Mouse (Mus musculus) midbrain, embryonic 12.5 days (tissue): ENCODE results near the gene Smg7. TPM values are rescaled to one million over a fixed set of nuclear protein-coding genes. Genes with fewer than 3 reads are reported as not detected.

ENCODE experiments used
- ATAC-seq: fragments of 200-750 bp; cut with Nextera tagmentation; 2 replicates; pipeline ENCODE4 v1.8.0; 2017; ENCODE audit warnings: low read depth, moderate TSS enrichment, moderate library complexity; ENCODE audit not compliant: low FRiP score
- H3K27ac ChIP-seq: fragments of 300-500 bp; sonication (generic); replicated peaks from 2 replicates; pipeline ENCODE4 v1.5.1; 2016; ENCODE audit warnings: mild to moderate bottlenecking
- H3K27me3 ChIP-seq: fragments of 300-500 bp; sonication (generic); 2 replicates; pipeline ENCODE4 v1.6.1; 2016; ENCODE audit warnings: mild to moderate bottlenecking
- H3K36me3 ChIP-seq: fragments of 300-500 bp; sonication (generic); 2 replicates; pipeline ENCODE4 v1.6.1; 2016
- H3K4me1 ChIP-seq: fragments of 300-500 bp; sonication (generic); 2 replicates; pipeline ENCODE4 v1.6.1; 2016
- H3K4me2 ChIP-seq: fragments of 300-500 bp; sonication (generic); replicated peaks from 2 replicates; pipeline ENCODE4 v1.6.1; 2016; ENCODE audit warnings: mild to moderate bottlenecking, moderate library complexity
- H3K4me3 ChIP-seq: fragments of 300-500 bp; sonication (generic); 2 replicates; pipeline ENCODE4 v1.5.1; 2016; ENCODE audit warnings: mild to moderate bottlenecking
- H3K9ac ChIP-seq: fragments of 300-500 bp; sonication (generic); replicated peaks from 2 replicates; pipeline ENCODE4 v1.6.1; 2016; ENCODE audit warnings: mild to moderate bottlenecking, moderate library complexity
- H3K9me3 ChIP-seq: fragments of 300-500 bp; sonication (generic); 2 replicates; pipeline ENCODE4 v1.6.1; 2016; ENCODE audit warnings: mild to moderate bottlenecking
- WGBS: fragments of 180-500 bp; shearing (Covaris S2); methylation state at CpG from one replicate; pipeline ENCODE4 v1.1.7; 2016; 5-methylcytosine and 5-hydroxymethylcytosine counted together
- polyA plus RNA-seq: library from polyadenylated mRNA; unstranded; fragments of >200 nt; fragmentation: Nextera tagmentation; extraction: Ambion mirVana; gene quantifications from 2 replicates; pipeline ENCODE4 v1.2.1, GENCODE M21; 2016

Gene Smg7
- polyA plus RNA-seq, 1 experiment from 2014 or later = 38.0 TPM

- no peaks in the 10 kb centered on the region for H3K27me3 ChIP-seq
- no peak overlapping the region for H3K4me2 ChIP-seq
- no peaks in the 10 kb centered on the region for H3K36me3 ChIP-seq
- ATAC-seq = 0 out of 2 replicates have a peak, but pooled peaks have one; percentile 24
- peaks cover 33% of the 10 kb centered on the region for H3K4me1 ChIP-seq
- H3K4me3 ChIP-seq = no peak overlapping the region
- 36% methylated on average over 10 of the region's 10 CpGs for WGBS
- H3K9me3 ChIP-seq = no peaks in the 10 kb centered on the region
- H3K27ac ChIP-seq = peak overlapping the region; percentile 68
- H3K9ac ChIP-seq = no peak overlapping the region
Observed at GRCm38 (mm10) chr1:152817794-152818193, 84.7 kb downstream of the Smg7 start.

DNA sequence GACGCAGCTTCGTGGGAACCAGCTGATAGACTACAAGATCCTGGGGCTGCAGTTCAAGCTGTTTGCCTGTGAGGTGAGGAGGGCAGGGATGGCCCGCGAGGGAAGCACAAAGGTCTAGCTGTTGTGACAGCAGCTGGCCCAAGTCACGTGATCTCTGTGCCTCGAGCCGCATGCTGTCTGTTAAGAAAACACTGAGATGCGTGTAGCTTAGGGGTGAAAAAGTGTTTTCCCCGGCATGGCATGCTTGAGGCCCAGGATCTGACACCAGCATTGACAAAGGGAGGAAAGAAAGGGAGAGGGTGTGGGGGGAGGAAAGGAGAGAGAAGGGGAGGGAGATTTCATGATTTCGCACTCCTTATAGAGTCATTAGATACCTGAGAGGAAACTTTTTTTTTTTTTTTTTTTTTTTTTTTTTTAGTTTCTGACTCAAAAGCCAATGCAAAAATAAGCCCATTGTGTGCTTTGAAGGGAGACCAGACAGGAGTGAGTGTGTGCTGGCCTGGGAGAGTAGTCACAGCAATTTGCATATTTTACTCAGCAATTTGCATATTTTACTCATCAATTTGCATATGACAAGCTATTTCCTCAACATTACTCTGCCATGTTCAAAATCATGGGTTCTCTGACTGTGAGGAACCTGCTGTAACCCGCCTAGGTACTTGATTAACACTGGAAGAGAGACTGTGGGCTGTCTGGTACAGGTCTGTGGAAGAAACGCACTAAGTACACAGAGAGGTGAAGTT is 85.2 kb downstream of the Smg7 start:
- no peak overlapping the region for H3K4me3 ChIP-seq
- no peak overlapping the region for H3K4me2 ChIP-seq
- no peaks in the 10 kb centered on the region for H3K36me3 ChIP-seq
- no peak overlapping the region for H3K9ac ChIP-seq
- no peaks in the 10 kb centered on the region for H3K27me3 ChIP-seq
- peaks cover 34% of the 10 kb centered on the region for H3K4me1 ChIP-seq
- 26% methylated on average over 12 of the region's 12 CpGs for WGBS
- no peaks in the 10 kb centered on the region for H3K9me3 ChIP-seq
- ATAC-seq = peak; percentile 72
- peak overlapping the region; percentile 70 for H3K27ac ChIP-seq

DNA sequence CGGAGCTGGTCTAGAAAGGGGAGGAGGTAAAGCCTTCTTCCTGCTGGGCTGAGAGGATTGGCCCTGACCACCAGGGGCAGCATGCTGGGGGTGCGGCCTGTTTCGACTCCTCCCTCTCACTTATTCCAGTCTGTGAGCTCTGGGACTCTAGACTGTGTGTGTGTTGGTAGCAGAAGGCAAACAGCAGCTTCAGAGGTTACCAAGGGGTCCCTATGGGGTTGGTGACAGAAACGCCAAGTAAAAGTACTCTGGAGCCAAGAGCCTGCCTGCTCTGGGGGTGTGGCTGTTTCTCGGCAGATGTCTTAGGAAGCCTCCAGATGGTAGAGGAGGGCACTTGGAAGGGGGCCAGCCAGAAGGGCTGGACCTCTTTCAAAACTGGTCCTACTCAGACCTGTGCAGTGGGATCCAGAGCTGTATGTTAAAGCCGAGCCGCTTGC is 87.2 kb downstream of the Smg7 start:
- H3K27ac ChIP-seq = peak overlapping the region; percentile 25; the same call in 1 of the 2 replicates
- H3K27me3 ChIP-seq = no peaks in the 10 kb centered on the region
- peaks cover 47% of the 10 kb centered on the region for H3K4me1 ChIP-seq
- H3K9me3 ChIP-seq = no peaks in the 10 kb centered on the region
- WGBS = 48% methylated on average over 7 of the region's 7 CpGs
- H3K4me3 ChIP-seq = no peak overlapping the region
- no peaks in the 10 kb centered on the region for H3K36me3 ChIP-seq
- H3K4me2 ChIP-seq = no peak overlapping the region
- no peak overlapping the region for H3K9ac ChIP-seq
- ATAC-seq = peak; percentile 55; the same call in 1 of the 2 replicates

DNA sequence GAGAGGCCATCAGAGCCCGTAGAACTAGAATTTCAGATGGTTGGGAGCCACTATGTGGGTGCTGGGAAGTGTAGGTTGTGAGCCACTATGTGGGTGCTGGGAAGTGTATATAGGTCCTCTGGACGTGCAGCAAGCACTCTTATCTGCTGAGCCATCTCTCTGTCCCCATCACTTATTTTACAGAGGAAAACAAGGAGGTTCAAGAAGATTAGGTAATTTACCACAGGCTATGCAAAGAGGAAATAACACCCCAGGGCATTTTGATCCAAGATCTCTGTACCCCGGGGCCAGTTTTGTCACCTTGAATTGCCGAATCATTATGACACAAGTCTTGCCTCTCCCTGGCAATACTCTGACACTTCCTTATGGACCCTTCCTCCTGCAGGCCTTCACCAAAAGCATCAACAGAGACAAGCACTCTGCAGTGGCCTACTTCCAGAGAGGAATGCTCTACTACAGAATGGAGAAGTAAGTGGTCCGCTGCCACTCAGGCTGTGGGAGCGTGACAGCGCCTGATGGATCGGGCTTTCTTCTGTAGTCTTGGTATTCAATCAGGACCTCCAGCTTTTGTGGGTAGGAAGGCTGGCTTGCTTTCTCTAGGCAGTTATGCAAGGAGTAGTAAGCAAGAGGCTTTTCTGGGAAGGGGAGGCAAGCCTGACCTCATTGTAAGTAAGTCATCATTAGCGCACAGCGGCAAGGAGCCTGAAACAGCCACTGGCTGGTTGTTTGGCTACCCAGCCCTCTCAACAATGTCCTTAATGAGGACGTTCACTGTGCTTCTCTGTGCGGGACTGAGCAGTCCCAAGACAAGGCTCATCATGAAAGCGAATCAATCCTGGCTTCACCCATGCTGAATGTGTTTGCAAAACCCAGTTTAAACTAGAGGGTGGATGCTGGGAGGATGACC is 91.7 kb downstream of the Smg7 start:
- H3K4me1 ChIP-seq = peaks cover 25% of the 10 kb centered on the region
- ATAC-seq = no peak; the same call in 1 of the 2 replicates
- WGBS = 65% methylated on average over 13 of the region's 13 CpGs
- no peaks in the 10 kb centered on the region for H3K36me3 ChIP-seq
- no peak overlapping the region for H3K27ac ChIP-seq
- no peak overlapping the region for H3K4me3 ChIP-seq
- no peak overlapping the region for H3K9ac ChIP-seq
- no peak overlapping the region for H3K4me2 ChIP-seq
- H3K9me3 ChIP-seq = no peaks in the 10 kb centered on the region
- no peaks in the 10 kb centered on the region for H3K27me3 ChIP-seq

GRCm38 (mm10) chr1:152809541-152810252 is 92.7 kb downstream of the Smg7 start:
- Histone ChIP-seq H3K9me3 (no peaks in the 10 kb centered on the region), H3K9ac (no peak overlapping the region), H3K36me3 (no peaks in the 10 kb centered on the region), H3K27me3 (no peaks in the 10 kb centered on the region), H3K27ac (no peak overlapping the region), H3K4me2 (no peak overlapping the region), H3K4me1 (peaks cover 18% of the 10 kb centered on the region), H3K4me3 (no peak overlapping the region)
- ATAC-seq = no peak
- WGBS = 39% methylated on average over 8 of the region's 8 CpGs

- H3K27ac ChIP-seq = no peak overlapping the region
- 93% methylated on average over 2 of the region's 2 CpGs for WGBS
- no peak for ATAC-seq
Observed at GRCm38 (mm10) chr1:152808392-152808680, 94.1 kb downstream of the Smg7 start.

GRCm38 (mm10) chr1:152807619-152808391 is 94.6 kb downstream of the Smg7 start:
- H3K9ac ChIP-seq = no peak overlapping the region
- no peak overlapping the region for H3K27ac ChIP-seq
- H3K9me3 ChIP-seq = no peaks in the 10 kb centered on the region
- 77% methylated on average over 18 of the region's 18 CpGs for WGBS
- no peak overlapping the region for H3K4me2 ChIP-seq
- no peak overlapping the region for H3K4me3 ChIP-seq
- H3K4me1 ChIP-seq = peaks cover 18% of the 10 kb centered on the region; the same call in 1 of the 2 replicates
- H3K27me3 ChIP-seq = no peaks in the 10 kb centered on the region
- H3K36me3 ChIP-seq = no peaks in the 10 kb centered on the region
- ATAC-seq = no peak

More at GRCm38 (mm10) chr1:152808392-152808680, 94.1 kb downstream of the Smg7 start:
- H3K4me2 ChIP-seq = no peak overlapping the region
- no peaks in the 10 kb centered on the region for H3K36me3 ChIP-seq
- H3K27me3 ChIP-seq = no peaks in the 10 kb centered on the region
- H3K9me3 ChIP-seq = no peaks in the 10 kb centered on the region
- H3K9ac ChIP-seq = no peak overlapping the region
- peaks cover 18% of the 10 kb centered on the region; the same call in 1 of the 2 replicates for H3K4me1 ChIP-seq
- no peak overlapping the region for H3K4me3 ChIP-seq

GRCm38 (mm10) chr1:152804907-152805306 is 97.5 kb downstream of the Smg7 start:
- no peak overlapping the region for H3K27ac ChIP-seq
- H3K9me3 ChIP-seq = no peaks in the 10 kb centered on the region
- 82% methylated on average over 6 of the region's 6 CpGs for WGBS
- no peak overlapping the region for H3K4me2 ChIP-seq
- no peak overlapping the region for H3K9ac ChIP-seq
- H3K36me3 ChIP-seq = no peaks in the 10 kb centered on the region
- peaks cover 9% of the 10 kb centered on the region; the same call in 1 of the 2 replicates for H3K4me1 ChIP-seq
- no peaks in the 10 kb centered on the region for H3K27me3 ChIP-seq
- no peak for ATAC-seq
- no peak overlapping the region for H3K4me3 ChIP-seq

DNA sequence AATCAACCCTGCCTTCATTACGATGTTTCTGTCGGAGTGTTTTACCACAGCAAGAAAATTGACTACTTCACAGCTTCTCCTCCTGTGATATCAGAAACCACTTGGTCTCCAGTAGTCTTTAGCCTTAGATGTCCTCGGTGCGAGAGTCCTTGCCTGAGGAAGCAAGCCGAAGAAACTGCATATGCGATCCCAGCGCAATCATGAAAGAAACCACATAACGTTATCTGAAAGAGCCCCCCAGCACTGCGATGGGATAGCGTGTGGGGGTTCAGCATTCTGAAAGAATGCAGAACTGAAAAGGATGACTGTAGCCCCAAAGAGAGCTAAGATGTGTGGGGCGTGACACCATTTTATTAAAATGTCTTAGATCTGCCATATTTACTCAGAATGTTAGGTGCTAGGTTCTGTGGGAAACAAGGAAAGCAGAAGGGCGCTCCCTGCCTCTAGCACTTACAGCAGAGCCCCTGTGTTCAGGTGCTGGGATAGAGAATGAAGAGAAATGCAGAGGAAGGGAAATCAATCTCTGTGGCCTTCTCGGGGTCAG is 101.7 kb downstream of the Smg7 start:
- Histone ChIP-seq H3K27ac (no peak overlapping the region), H3K9me3 (no peaks in the 10 kb centered on the region), H3K27me3 (no peaks in the 10 kb centered on the region), H3K4me1 (peaks cover 11% of the 10 kb centered on the region; the same call in 1 of the 2 replicates), H3K4me3 (no peak overlapping the region), H3K36me3 (no peaks in the 10 kb centered on the region), H3K4me2 (no peak overlapping the region), H3K9ac (no peak overlapping the region)
- ATAC-seq = no peak
- 89% methylated on average over 13 of the region's 13 CpGs for WGBS

GRCm38 (mm10) chr1:152799897-152800296 is 102.5 kb downstream of the Smg7 start, which contains the start of gene Ncf2:
Gene Ncf2, plus strand, starts transcription at chr1:152800194.
- Histone ChIP-seq H3K27ac (no peak within 1 kb of the TSS), H3K4me2 (no peak within 1 kb of the TSS), H3K36me3 (no peaks in the 10 kb centered on the region), H3K4me3 (no peak within 1 kb of the TSS), H3K9ac (no peak within 1 kb of the TSS), H3K27me3 (no peaks in the 10 kb centered on the region), H3K9me3 (no peaks in the 10 kb centered on the region), H3K4me1 (peaks cover 11% of the 10 kb centered on the region; the same call in 1 of the 2 replicates)
- 11% methylated on average over 2 of the region's 2 CpGs for whole genome bisulfite sequencing
- ATAC-seq = peak; percentile 62; the same call in 1 of the 2 replicates

- Histone ChIP-seq H3K9ac (no peak overlapping the region), H3K36me3 (no peaks in the 10 kb centered on the region), H3K27ac (no peak overlapping the region), H3K27me3 (no peaks in the 10 kb centered on the region), H3K9me3 (no peaks in the 10 kb centered on the region), H3K4me3 (no peak overlapping the region), H3K4me2 (no peak overlapping the region), H3K4me1 (peaks cover 20% of the 10 kb centered on the region)
- ATAC-seq = no peak
- WGBS = 83% methylated on average over 9 of the region's 9 CpGs
Observed at GRCm38 (mm10) chr1:152798125-152798524, 104.3 kb downstream of the Smg7 start.
